Mouse (Mus musculus) liver, embryonic 14.5 days (tissue): ENCODE results near the gene Pdzd8.

Experiments
- CTCF ChIP-seq: IDR thresholded peaks from 2 replicates; pipeline ENCODE4 v1.5.1; 2016; ENCODE audit warnings: antibody characterized with exemption, low read depth, control low read depth
- EP300 ChIP-seq: IDR thresholded peaks from 2 replicates; pipeline ENCODE4 v1.6.1; 2016; ENCODE audit warnings: antibody characterized with exemption, low read depth

GRCm38 (mm10) chr19:59350273-59350903 lies 4.8 kb upstream of the Pdzd8 start:
- TF ChIP-seq CTCF = no peak
- no peak for TF ChIP-seq EP300
